Mouse (Mus musculus) spleen, adult 2 months (tissue): ENCODE data around the gene Ppt2. TPM values are rescaled to one million over a fixed set of nuclear protein-coding genes. Genes with fewer than 3 reads are reported as not detected.

Source experiments
- DNase-seq, 2 experiments: peaks; one replicate each; pipeline versions ENCODE4 v3.0.0 to v3.0.0-alpha.2; 2012 to 2021; ENCODE audit warnings: low spot score in 2 of 2, low read depth in 1 of 2
- H3K27ac ChIP-seq: fragments of 200-500 bp; 2 replicates; pipeline ENCODE4 v1.5.1; 2012; ENCODE audit warnings: low read length, inconsistent platforms; ENCODE audit not compliant: insufficient read depth
- H3K27me3 ChIP-seq: fragments of 200-500 bp; 2 replicates; pipeline ENCODE4 v1.6.1; 2012; ENCODE audit warnings: mild to moderate bottlenecking, moderate library complexity, low read length, inconsistent platforms; ENCODE audit not compliant: control insufficient read depth, insufficient read depth
- H3K36me3 ChIP-seq: fragments of 200-500 bp; 2 replicates; pipeline ENCODE4 v1.6.1; 2012; ENCODE audit warnings: mild to moderate bottlenecking, low read length, inconsistent platforms; ENCODE audit not compliant: control insufficient read depth, insufficient read depth
- H3K4me1 ChIP-seq: fragments of 200-500 bp; 2 replicates; pipeline ENCODE4 v1.6.1; 2011; ENCODE audit warnings: inconsistent platforms; ENCODE audit not compliant: control insufficient read depth, insufficient read depth, insufficient read length
- H3K4me3 ChIP-seq: fragments of 200-500 bp; 2 replicates; pipeline ENCODE4 v1.5.1; 2011; ENCODE audit warnings: mild to moderate bottlenecking, inconsistent platforms; ENCODE audit not compliant: insufficient read depth, insufficient read length; ENCODE audit errors: extremely low read depth
- CTCF ChIP-seq: fragments of 200-500 bp; IDR thresholded peaks from 2 replicates; pipeline ENCODE4 v1.5.1; 2011; ENCODE audit warnings: mild to moderate bottlenecking, inconsistent platforms; ENCODE audit not compliant: insufficient read depth, insufficient read length, insufficient replicate concordance; ENCODE audit errors: extremely low read depth
- POLR2A ChIP-seq: fragments of 200-500 bp; IDR thresholded peaks from 2 replicates; pipeline ENCODE4 v1.6.1; 2011; ENCODE audit warnings: low read depth, low read length, inconsistent platforms
- WGBS: fragments of 180-500 bp; shearing (Covaris S2); methylation state at CpG from one replicate; pipeline ENCODE4 v1.1.7; 2018; 5-methylcytosine and 5-hydroxymethylcytosine counted together
- polyA plus RNA-seq: library from polyadenylated mRNA; depleted of rRNA; stranded (reverse); fragments of >200 nt; gene quantifications from 2 replicates; pipeline ENCODE4 v1.2.3, GENCODE M21; 2012

Gene Ppt2
- polyA plus RNA-seq, 1 experiment: 36.3 TPM

DNA sequence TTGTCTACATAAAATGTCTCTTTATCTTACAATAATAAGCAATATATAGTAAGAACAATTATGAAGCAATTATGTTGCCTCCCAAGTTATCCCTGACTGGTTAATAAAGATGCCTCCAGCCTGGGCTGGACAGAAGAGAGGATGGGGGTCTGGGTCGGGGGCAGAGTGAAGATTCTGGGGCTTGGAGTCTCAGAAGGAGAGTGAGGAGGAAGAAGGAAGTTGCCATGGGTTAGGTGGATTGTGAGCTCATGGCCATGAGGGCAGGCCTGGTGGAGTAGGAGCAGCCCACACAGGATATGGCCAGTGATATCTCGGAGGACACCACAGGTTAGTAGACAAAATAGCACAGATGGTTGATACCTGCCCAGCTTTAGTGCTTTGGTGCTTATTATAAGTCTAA is 29.8 kb upstream of the Ppt2 start:
- Histone ChIP-seq H3K27me3 (peaks cover 3% of the 10 kb centered on the region; the same call in 1 of the 2 replicates), H3K27ac (no peak overlapping the region), H3K36me3 (peaks cover 7% of the 10 kb centered on the region), H3K4me3 (no peak overlapping the region), H3K4me1 (no peaks in the 10 kb centered on the region; the same call in 1 of the 2 replicates)
- WGBS: 38% methylated on average over 2 of the region's 2 CpGs
- TF ChIP-seq CTCF: no peak
- TF ChIP-seq POLR2A: no peak
- DNase-seq: no peak

DNA sequence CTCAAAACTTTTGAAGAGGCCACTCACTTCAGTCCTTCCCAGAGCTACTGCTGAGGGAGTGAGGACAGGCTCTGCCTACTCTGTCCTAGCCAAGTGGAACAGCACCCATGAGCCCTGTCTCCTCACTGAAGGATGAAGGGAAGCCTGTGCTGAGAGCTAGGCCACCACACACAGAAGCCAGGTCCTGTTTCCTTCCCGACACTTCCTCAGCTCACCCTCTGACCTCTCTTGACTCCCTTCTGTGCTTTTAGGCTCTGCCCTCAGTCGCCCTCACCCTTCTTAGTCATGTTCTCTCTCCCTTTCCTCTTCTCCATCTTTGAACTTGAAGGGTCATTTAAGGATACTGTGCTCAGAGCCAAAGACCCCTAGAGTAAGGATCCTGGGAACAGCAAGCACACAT is 29.0 kb upstream of the Ppt2 start:
- H3K27ac ChIP-seq: no peak overlapping the region
- 13% methylated on average over 2 of the region's 2 CpGs for WGBS

DNA sequence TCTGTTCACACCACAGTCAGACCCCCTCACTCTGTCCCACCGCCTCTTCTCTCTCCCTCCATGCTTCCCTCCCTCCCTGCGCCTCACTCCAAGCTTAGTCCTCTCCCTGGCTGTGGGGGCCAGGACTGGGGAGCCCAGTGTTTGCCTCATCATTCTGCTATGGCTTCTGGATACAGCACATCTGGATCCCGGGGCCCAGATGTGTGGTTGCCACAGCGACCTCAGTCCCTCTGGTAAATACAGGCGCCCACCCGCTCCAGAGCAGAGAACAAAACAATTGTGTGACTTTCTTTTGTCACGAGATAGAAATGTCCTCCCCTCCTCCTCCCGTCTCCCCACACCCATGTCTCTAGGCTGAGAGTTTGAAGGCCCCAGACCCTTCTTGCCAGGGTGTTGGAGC is 28.4 kb upstream of the Ppt2 start:
- H3K27ac ChIP-seq: no peak overlapping the region
- H3K36me3 ChIP-seq: peaks cover 21% of the 10 kb centered on the region
- H3K4me1 ChIP-seq: no peaks in the 10 kb centered on the region; the same call in 1 of the 2 replicates
- no peak for DNase-seq
- TF ChIP-seq CTCF (no peak), POLR2A (no peak)
- 68% methylated on average over 8 of the region's 8 CpGs for WGBS
- no peak overlapping the region for H3K4me3 ChIP-seq
- peaks cover 3% of the 10 kb centered on the region; the same call in 1 of the 2 replicates for H3K27me3 ChIP-seq

More for the DNA sequence above, 29.0 kb upstream of the Ppt2 start:
- Histone ChIP-seq H3K4me1 (no peaks in the 10 kb centered on the region; the same call in 1 of the 2 replicates), H3K36me3 (peaks cover 16% of the 10 kb centered on the region), H3K27me3 (peaks cover 3% of the 10 kb centered on the region; the same call in 1 of the 2 replicates), H3K4me3 (no peak overlapping the region)
- TF ChIP-seq CTCF (no peak), POLR2A (no peak)
- DNase-seq: no peak

DNA sequence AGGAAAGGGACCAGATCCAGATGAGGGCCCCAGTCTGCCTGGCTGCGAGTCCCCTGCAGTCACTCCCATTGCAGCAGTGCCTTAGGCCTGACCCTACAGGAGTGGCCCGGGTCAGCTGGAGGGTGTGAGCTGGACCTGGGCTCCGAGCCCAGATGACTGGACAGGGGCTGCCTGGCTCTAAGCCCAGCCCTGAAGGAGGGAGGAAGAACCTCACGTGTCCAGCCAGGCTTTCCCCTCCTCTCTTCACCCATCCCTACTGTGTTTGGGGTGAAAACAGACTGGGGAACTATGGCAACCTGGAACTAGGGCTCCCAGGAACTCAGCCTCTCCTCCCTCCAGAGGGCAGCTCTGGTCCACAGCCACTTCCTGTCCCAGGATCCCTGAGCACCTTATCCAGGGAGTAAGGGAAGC is 27.3 kb upstream of the Ppt2 start:
- H3K4me3 ChIP-seq: no peak overlapping the region
- TF ChIP-seq POLR2A: no peak
- no peak for TF ChIP-seq CTCF
- no peaks in the 10 kb centered on the region; the same call in 1 of the 2 replicates for H3K4me1 ChIP-seq
- H3K36me3 ChIP-seq: peaks cover 32% of the 10 kb centered on the region
- H3K27me3 ChIP-seq: peaks cover 3% of the 10 kb centered on the region; the same call in 1 of the 2 replicates
- no peak for DNase-seq
- 87% methylated on average over 4 of the region's 4 CpGs for WGBS
- no peak overlapping the region for H3K27ac ChIP-seq

DNA sequence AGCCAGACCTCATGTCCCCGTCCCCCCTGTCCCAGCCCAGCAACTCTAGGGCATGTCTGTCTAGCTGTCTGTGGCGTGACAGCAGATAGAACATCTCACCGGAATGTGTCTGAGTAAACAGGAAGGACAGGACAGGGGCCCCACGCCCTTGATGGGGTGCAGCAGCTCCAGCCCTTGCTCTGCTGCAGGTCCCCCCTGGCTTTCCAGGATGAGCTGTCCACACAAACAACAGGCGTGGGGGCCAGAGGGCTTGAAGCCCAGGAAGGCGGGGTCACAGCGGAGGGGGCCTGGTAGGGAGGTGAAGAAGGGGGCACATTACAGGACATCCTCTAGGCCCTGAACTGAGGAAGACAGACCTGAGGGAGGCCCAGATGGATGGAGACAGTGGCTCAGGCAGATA is 26.9 kb upstream of the Ppt2 start:
- Histone ChIP-seq H3K27ac (peak overlapping the region; percentile 10; the same call in 1 of the 2 replicates), H3K4me1 (no peaks in the 10 kb centered on the region; the same call in 1 of the 2 replicates), H3K36me3 (peaks cover 35% of the 10 kb centered on the region), H3K4me3 (no peak overlapping the region), H3K27me3 (no peaks in the 10 kb centered on the region)
- no peak for DNase-seq
- WGBS: 80% methylated on average over 7 of the region's 7 CpGs
- TF ChIP-seq CTCF (no peak), POLR2A (no peak)

DNA sequence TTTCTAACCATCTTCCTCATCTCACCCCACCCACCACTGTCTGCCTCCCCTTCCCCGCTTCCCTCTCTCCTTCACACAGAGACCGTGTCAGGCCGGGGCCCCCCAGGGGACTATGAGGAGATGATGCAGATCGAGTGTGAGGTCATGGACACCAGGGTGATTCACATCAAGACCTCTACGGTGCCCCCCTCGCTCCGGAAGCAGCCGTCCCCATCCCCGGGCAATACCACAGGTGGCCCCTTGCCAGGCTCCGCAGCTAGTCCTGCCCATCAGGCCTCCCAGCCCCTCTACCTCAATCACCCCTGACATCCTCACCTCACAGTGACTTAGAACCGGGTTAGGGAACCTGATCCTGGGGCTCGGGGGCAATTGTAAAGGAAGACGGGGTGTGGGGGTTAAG is 26.1 kb upstream of the Ppt2 start:
- Histone ChIP-seq H3K4me1 (peaks cover 4% of the 10 kb centered on the region; the same call in 1 of the 2 replicates), H3K4me3 (no peak overlapping the region), H3K27me3 (no peaks in the 10 kb centered on the region), H3K36me3 (peaks cover 38% of the 10 kb centered on the region), H3K27ac (no peak overlapping the region)
- TF ChIP-seq CTCF (no peak), POLR2A (no peak)
- DNase-seq: no peak
- WGBS: 95% methylated on average over 13 of the region's 13 CpGs

DNA sequence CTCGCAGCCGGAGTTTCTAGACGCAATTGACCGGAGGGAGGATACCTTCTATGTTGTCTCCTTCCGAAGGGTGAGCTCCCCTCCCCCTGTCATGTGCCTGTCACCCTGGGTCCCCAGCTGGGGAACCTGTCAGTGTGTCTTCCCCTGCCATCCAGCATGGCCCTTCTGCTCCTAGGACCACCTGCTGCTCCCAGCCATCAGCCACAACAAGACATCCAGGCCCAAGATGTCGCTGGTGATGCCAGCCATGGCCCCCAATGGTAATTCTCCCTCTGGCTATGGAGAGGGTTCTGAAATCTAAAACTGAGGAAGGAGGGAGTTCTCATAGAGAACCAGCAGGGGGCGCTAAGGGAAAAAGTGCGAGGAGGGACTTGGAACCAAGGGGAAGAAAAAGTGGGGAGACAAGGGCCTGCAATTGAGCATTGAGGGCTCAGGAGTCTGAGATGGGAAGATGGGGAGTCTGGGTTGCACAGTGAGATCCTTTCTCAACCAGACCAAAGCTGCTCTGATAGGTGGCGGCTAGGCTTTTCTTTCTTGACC is 25.5 kb upstream of the Ppt2 start:
- no peak for TF ChIP-seq POLR2A
- peak; percentile 49; the same call in 1 of the 2 replicates for TF ChIP-seq CTCF
- H3K4me3 ChIP-seq: no peak overlapping the region
- peaks cover 38% of the 10 kb centered on the region for H3K36me3 ChIP-seq
- WGBS: 69% methylated on average over 9 of the region's 9 CpGs
- no peak for DNase-seq
- no peaks in the 10 kb centered on the region for H3K27me3 ChIP-seq
- peaks cover 7% of the 10 kb centered on the region; the same call in 1 of the 2 replicates for H3K4me1 ChIP-seq
- H3K27ac ChIP-seq: no peak overlapping the region
